Comparison of ENCODE assay signal across 1 mouse cellular context in the genomic region with DNA sequence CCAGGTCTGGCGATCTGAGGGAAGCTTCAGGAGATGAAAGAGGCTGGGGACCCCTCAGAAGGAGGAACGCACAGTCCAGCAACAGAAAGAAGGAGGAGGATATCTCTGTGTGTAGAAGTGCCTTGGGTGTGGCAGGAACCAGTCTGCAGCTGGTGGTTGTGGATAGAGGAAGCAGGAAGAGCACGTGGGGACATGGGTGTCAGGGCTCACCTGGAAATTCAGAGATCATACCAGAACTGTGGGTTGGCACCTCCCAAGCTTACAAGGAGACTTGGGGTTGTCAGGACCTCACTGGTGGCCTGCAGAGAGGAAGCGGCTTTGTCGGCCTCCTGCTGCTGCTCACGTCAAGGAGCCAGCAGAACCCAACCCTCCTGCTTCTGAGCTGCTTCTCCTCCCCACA.
A peak's percentile ranks its signal among the peaks of the same experiment; 100 is the strongest.
TF ChIP-seq lines count a peak whose summit lies in the region.

No protein-coding gene starts in this region.

TF ChIP-seq in MEL, 35 proteins besides CTCF, POLR2A, EP300 and RAD21 (continued from another document):
- TF ChIP-seq NRF1 (IDR thresholded peaks at IDR 0.05; ENCODE audit: insufficient read depth, low read depth, low read length, poor library complexity, severe bottlenecking), result no peak
- no peak for TF ChIP-seq HCFC1 (IDR thresholded peaks at IDR 0.05; ENCODE audit: low read depth, low read length)
- TF ChIP-seq BHLHE40 (IDR thresholded peaks at IDR 0.05; ENCODE audit: borderline replicate concordance, low read depth, low read length), result peak; percentile 77; the same call in 1 of the 2 replicates
- TF ChIP-seq RCOR1 (IDR thresholded peaks at IDR 0.05; ENCODE audit: low read depth, low read length), result no peak
- TF ChIP-seq MYC (IDR thresholded peaks at IDR 0.05; ENCODE audit: low read depth, low read length), result peak; percentile 95
- TF ChIP-seq ELF1 (IDR thresholded peaks at IDR 0.05; ENCODE audit: low read depth, low read length), result peak; percentile 65; the same call in 1 of the 2 replicates
- no peak for TF ChIP-seq POLR2AphosphoS5 (IDR thresholded peaks at IDR 0.05; ENCODE audit: borderline replicate concordance, low read depth, low read length)
- TF ChIP-seq SMC3 (IDR thresholded peaks at IDR 0.05; ENCODE audit: low read depth, low read length), result no peak
- TF ChIP-seq TAL1 (IDR thresholded peaks at IDR 0.05; ENCODE audit: low read length), result peak; percentile 73
- TF ChIP-seq ETS1 (IDR thresholded peaks at IDR 0.05; ENCODE audit: low read depth, low read length), result peak; percentile 88
- TF ChIP-seq CHD1 (IDR thresholded peaks at IDR 0.05; ENCODE audit: low read depth, low read length), result no peak
- no peak for TF ChIP-seq UBTF (IDR thresholded peaks at IDR 0.05; ENCODE audit: borderline replicate concordance, insufficient read depth, low read depth, low read length)
- TF ChIP-seq MAFK (IDR thresholded peaks at IDR 0.05; ENCODE audit: borderline replicate concordance, low read depth, low read length), result no peak
- no peak for TF ChIP-seq ZNF384 (IDR thresholded peaks at IDR 0.05; ENCODE audit: low read depth, low read length)
- no peak for TF ChIP-seq TBP (IDR thresholded peaks at IDR 0.05; ENCODE audit: low read depth, low read length)
- peak; percentile 83 for TF ChIP-seq TCF12 (IDR thresholded peaks at IDR 0.05; ENCODE audit: low read depth, low read length)
- no peak for TF ChIP-seq MEF2A (IDR thresholded peaks at IDR 0.05; ENCODE audit: extremely low read depth, insufficient replicate concordance, low read depth, low read length, poor library complexity, severe bottlenecking)
- TF ChIP-seq USF2 (IDR thresholded peaks at IDR 0.05; ENCODE audit: borderline replicate concordance in 1 of 2, insufficient read depth in 1 of 2, low read depth in 1 of 2, low read length in 2 of 2), result no peak
- TF ChIP-seq JUND (IDR thresholded peaks at IDR 0.05; ENCODE audit: low read depth, low read length), result no peak
